Mouse (Mus musculus): ENCODE measurements around the gene Ccdc177.
"Not testable (repeated sequence)": the region's sequence is repeated elsewhere in the genome, so short reads cannot be mapped to it uniquely, and the experiment has no call there.

Gene Ccdc177

GRCm38 (mm10) chr12:80760396-80760801 lies at the start of gene Ccdc177:
TSS of gene Ccdc177 (minus strand) at chr12:80760687.
- DNase-seq (ENCODE audit: low spot score), result peak; percentile 69

GRCm38 (mm10) chr12:80810005-80810404 lies 49.5 kb upstream of the Ccdc177 start:
- no peak for DNase-seq (ENCODE audit: low spot score)

DNA sequence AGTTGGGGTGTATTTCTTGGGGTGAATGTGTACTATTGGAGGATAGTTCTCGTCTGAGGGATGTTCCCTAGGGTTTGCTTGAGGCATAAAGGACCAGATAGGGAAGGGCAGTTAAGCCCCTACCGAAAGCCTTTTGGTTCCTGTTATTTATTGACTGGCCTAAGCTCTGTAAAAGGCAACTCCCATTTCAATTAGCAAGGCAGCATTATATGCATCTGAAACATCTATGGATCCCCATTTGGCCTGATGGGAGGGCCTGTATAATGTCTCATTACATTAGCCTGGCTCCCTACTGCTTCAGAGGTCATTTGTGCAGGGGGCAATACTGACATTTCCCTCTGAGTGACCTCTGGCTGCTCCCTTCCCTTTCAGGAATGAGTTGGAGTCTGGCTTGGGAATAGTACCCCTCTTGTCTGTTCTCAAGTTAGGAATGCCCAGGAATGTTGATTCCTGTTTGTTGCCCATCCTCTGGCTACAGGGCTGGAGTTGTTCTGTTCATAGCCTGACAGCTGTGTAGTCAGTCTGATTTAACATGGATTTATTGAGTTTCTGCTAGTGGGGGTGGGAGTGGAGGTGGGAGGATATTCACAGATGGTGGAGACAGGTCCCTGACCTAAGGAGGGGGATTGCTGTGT lies 47.1 kb upstream of the Ccdc177 start:
- DNase-seq (ENCODE audit: low spot score), result no peak

- no peak for DNase-seq (ENCODE audit: low spot score)
Observed at GRCm38 (mm10) chr12:80804861-80805428, 44.5 kb upstream of the Ccdc177 start.

DNA sequence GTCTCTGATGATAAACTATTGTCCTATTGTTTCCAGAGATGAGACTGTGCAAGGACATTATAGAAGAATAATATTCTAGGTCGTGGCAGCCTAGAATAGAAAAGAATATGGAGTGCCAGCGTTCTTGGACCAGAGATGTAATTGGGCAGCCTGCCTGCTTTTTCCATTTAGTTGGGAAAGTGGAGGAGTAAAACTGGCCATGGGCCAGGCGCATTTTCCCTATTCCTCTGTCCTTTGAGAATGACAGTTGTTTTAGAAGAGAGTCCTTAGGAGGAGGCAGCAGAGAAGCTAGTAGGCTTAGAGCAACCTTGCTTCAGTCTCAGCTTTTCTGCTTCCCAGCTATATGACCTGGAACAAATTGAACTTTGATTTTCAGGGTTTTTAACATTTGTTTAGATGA lies 43.4 kb upstream of the Ccdc177 start:
- DNase-seq (ENCODE audit: low spot score), result peak; percentile 73

GRCm38 (mm10) chr12:80801443-80801842 lies 41.0 kb upstream of the Ccdc177 start:
- no peak for DNase-seq (ENCODE audit: low spot score)

DNA sequence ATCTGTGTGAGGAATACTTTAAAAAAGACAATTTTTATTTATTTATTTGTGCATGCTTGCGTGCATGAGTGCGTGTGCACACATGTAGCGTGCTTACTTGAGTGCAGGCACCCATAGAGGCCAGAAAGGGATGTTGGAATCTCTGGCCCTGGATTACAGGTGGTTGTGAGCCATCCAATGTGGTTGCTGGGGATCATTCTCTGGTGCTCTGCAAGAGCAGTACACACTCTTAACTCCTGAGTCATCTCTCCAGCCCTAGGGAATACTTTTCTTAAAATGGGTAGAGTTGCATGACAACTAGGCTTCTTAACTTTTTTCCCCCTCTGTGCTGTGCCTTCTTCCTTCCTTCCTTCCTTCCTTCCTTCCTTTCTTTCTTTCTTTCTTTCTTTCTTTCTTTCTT lies 39.7 kb upstream of the Ccdc177 start:
- no peak for DNase-seq (ENCODE audit: low spot score)

DNA sequence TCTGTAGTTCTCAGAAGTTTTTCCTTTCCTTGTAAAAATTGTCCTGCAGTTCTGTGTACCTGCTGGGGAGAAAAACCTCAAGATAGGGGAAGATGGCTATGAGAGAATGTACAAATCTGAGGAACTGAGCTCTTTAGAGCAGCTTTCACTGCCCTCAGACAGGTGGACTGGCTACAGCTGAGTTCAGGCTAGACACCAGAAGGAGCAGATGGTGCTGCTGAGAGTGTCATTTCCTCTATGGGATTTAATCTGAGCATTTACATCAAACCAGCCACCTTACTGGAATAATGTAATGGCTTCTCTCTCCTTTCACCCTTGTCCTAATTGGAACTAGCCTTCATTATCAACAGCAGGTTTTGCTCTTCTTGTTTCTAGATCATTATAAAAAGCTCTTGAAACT lies 37.8 kb upstream of the Ccdc177 start:
- DNase-seq (ENCODE audit: low spot score), result no peak

DNA sequence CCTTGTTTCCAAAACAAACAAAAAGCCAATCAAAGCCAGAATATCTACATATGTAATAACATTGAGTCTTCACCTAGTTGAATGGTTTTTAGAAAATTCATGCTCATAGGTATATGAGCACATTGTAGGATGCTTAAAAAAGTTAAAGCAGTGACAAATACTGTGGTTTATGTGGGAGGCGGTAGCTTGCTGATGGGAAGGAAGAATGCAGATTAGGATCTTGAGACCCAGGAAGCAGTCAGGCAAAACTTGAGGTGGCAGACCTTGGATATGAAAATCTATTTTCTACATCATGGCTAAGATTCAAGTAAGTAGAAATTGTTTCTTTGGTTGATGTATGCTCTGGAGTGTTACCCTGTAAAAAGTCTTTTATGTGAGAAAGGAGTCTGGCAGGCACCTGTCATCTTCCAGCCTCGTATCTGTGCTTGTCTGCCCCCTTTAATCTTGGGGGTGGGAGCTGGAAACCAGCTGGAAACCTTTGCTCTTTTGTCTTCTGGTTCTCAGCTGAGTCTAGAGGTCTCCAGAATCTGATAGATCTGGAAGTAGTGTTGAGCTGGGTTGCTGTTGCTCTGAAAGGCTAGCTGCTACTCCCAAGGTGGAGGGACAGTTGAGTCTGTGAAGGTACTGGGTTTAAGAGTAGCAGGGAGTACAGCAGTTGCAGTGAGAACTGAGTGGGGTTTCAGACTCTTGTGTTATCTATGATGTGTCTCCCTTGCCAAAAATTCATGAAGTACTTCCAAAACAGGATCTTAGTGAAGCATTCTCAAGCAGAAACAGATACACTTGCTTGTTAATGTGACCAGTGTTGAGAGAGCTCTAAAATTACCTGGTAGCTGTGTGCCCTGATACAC lies 34.7 kb upstream of the Ccdc177 start:
- DNase-seq (ENCODE audit: low spot score), result no peak

- no peak for DNase-seq (ENCODE audit: low spot score)
Observed at GRCm38 (mm10) chr12:80794522-80794921, 34.0 kb upstream of the Ccdc177 start.

- no peak for DNase-seq (ENCODE audit: low spot score)
Observed at GRCm38 (mm10) chr12:80793535-80793934, 33.0 kb upstream of the Ccdc177 start.

DNA sequence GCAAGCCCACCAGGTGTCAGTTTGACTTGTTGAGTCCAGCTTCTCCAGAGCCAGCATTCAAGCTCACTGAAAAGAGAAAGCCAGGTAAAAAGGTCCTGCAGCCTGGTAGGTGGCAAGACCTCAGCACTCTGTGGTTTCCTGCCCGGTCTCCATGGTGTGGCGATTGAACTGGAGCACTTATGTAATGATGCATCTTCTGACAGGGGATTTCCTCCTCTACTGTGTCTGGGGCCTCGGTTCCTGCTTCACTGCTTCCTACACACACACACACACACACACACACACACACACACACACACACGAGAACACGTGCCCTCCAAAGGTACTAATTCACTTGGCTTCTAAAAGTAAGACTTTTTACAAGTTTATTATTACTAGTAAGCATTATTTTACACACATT lies 32.4 kb upstream of the Ccdc177 start:
- DNase-seq (ENCODE audit: low spot score), result no peak

DNA sequence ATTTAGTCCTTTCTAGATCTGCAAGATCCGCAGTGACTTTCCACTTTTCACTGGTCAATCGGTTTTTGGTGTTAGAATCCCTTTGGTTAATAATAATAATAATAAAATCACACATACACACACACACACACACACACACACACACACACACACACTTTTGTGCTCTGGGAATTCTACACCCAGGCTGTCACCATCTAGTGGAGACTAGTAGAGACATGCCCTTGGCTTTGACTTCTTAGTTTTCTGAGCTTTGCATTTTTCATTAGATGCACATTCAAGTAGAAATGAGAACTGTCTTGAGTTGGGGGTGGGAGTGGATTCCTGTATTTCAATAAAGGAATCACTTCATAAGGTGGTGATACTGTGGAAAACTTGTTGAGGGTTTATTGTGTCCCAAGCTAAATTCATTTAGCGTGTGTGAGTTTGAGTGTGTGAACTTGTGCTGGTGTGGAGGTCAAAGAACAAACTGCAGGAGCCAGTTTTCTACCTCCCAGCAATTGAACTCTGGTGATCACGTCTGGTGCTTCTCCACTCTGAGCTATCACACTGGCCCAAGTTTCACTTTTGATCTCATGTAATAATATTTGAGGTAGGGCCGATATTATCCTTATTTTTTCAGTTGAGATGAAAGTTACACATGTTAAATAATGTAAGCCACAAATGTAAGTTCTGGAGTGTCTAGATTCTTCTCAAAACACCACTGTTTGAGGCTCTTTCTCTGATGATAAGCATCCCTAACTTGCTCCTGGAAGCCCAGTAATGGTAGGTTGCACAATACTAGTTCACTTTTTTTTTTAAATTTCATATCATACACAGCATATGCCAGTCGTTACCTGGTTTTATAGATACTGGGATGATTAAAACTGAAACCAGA lies 31.3 kb upstream of the Ccdc177 start:
- no peak for DNase-seq (ENCODE audit: low spot score)

- no peak for DNase-seq (ENCODE audit: low spot score)
Observed at GRCm38 (mm10) chr12:80790700-80791570, 30.4 kb upstream of the Ccdc177 start.

DNA sequence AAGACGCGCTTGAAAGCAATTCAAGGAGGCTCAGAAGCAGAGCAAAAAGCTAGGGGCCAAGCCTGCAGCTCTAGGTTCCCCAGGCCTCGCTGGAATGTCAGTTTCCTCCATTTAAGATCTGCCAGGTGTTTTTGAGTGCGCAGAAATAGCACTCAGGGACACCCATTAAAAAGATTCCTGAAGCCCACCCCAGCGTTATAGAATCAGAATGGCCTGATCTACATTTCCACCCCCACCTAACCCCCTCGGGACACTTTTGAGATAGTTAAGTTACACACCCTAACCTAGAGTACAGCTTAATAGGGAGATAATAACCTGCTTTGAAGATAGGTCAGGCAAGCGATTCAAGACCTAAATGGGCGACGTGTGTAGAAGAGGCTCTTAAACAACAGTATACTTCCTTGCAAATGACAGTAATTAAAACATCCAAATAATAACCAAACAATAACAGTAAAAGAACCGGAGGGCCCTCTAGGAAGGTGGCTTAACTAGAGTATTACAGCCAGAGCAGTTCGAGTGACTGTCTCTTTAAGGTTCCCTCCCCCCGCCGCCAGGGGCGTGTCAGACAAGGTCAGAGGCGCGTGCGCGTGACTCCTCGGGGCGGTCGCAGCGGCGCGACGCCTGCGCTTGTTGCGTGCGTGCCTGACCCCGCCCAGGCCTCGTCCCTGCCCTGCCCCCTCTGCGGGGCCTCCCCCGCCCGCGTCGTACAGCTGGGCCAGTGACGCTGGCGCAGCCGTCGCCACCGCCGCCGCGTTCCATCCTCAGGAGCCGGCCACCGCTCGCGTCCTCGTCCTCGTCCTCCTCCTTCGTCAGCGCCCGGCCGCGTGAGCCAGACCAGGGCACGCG lies 29.6 kb upstream of the Ccdc177 start, which contains the start of gene Susd6:
Gene Susd6 (plus strand): TSS at position 662 of the 846 bp plus-strand sequence.
- DNase-seq (ENCODE audit: low spot score), result peak; percentile 99

DNA sequence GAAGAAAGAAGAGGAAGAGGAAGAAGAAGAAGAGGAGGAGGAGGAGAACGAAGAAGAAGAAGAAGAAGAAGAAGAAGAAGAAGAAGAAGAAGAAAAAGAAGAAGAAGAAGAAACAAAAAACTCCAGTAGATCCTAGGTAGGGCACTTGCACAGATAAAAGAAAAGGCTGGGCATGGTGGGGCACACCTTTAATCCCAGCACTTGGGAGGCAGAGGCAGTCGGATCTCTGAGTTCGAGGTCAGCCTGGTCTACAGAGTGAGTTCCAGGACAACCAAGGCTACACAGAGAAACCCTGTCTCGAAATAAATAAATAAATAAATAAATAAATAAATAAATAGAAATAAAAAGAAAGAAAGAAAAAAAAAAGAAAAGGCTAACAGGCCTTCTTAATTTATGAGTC lies 28.8 kb upstream of the Ccdc177 start:
- not testable (repeated sequence) for DNase-seq (ENCODE audit: low spot score)

DNA sequence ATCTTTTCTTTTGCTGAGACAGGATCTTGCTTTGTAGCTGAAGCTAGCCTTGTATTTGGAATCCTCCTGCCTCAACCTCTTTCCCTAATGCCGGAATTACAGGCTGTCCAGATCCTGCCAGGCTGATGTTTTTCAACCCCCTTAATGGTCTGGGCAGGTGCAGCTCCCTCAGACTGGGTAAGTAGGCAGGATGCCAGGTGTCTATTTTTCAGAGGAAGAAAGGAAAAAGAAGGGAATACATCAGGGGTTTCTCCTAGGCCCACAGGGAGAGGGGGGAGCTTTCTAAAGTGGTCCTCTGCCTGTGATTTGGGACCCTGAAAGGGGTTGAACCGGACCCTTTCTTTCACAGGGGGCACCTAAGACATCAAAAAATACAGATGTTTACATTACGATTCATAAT lies 27.7 kb upstream of the Ccdc177 start:
- DNase-seq (ENCODE audit: low spot score), result no peak

GRCm38 (mm10) chr12:80787604-80788003 lies 27.1 kb upstream of the Ccdc177 start:
- no peak for DNase-seq (ENCODE audit: low spot score)

GRCm38 (mm10) chr12:80786591-80786990 lies 26.1 kb upstream of the Ccdc177 start:
- DNase-seq (ENCODE audit: low spot score), result no peak

GRCm38 (mm10) chr12:80785597-80785996 lies 25.1 kb upstream of the Ccdc177 start:
- no peak for DNase-seq (ENCODE audit: low spot score)

Measured in ovary, postnatal 36 days (tissue).